Mouse (Mus musculus): Measurements from ENCODE around the gene Ttc37. TPM values are rescaled to one million over a fixed set of nuclear protein-coding genes. Genes with fewer than 3 reads are reported as not detected.

Gene Ttc37
- total RNA-seq, 2 experiments from 2014 or later = 11.4 to 16.5 TPM

- no peak for DNase-seq
Observed at GRCm38 (mm10) chr13:76157508-76157907, 59.0 kb downstream of the Ttc37 start.

GRCm38 (mm10) chr13:76160587-76160986 lies 62.1 kb downstream of the Ttc37 start:
- no peak for DNase-seq

GRCm38 (mm10) chr13:76174297-76174696 lies 75.8 kb downstream of the Ttc37 start:
- no peak for DNase-seq

- no peak for DNase-seq
Observed at GRCm38 (mm10) chr13:76178700-76179099, 80.2 kb downstream of the Ttc37 start.

GRCm38 (mm10) chr13:76187651-76188050 lies 89.1 kb downstream of the Ttc37 start:
- DNase-seq = no peak

GRCm38 (mm10) chr13:76189190-76189589 lies 90.7 kb downstream of the Ttc37 start:
- no peak for DNase-seq

GRCm38 (mm10) chr13:76190273-76190672 lies 91.7 kb downstream of the Ttc37 start:
- no peak for DNase-seq

GRCm38 (mm10) chr13:76194937-76195336 lies 96.4 kb downstream of the Ttc37 start:
- DNase-seq = no peak

GRCm38 (mm10) chr13:76195431-76196138 lies 97.1 kb downstream of the Ttc37 start:
- DNase-seq = no peak

GRCm38 (mm10) chr13:76197297-76197848 lies 98.8 kb downstream of the Ttc37 start:
- DNase-seq = no peak

GRCm38 (mm10) chr13:76199943-76200342 lies 101.4 kb downstream of the Ttc37 start:
- DNase-seq = no peak

- DNase-seq = no peak
Observed at GRCm38 (mm10) chr13:76214928-76215327, 116.4 kb downstream of the Ttc37 start.

- DNase-seq = no peak
Observed at GRCm38 (mm10) chr13:76215397-76215796, 116.9 kb downstream of the Ttc37 start.

Other genes with a start within 250 kb of the Ttc37 start
- gene Rhobtb3, start 154.8 kb upstream of the Ttc37 start, total RNA-seq (2021) = 10 to 100 TPM; 23.1 to 26.0 TPM
- gene Spata9, start 131.6 kb upstream of the Ttc37 start, total RNA-seq (2021) = not detected
- gene Rfesd, start 80.0 kb upstream of the Ttc37 start, total RNA-seq (2021) = 10 to 100 TPM; 11.8 to 14.8 TPM
- not detected for gene Gpr150, start 41.7 kb upstream of the Ttc37 start, total RNA-seq (2021)
- gene Arsk, start 74 bp upstream of the Ttc37 start, total RNA-seq (2021) = 1 to 10 TPM; 5.1 to 7.1 TPM
- not detected for gene Fam81b, start 206.3 kb downstream of the Ttc37 start, total RNA-seq (2021)

Measured in gastrocnemius, postnatal 10 days (tissue).